Mouse (Mus musculus): Measurements from ENCODE around the gene Hyou1. TPM values are rescaled to one million over a fixed set of nuclear protein-coding genes. Genes with fewer than 3 reads are reported as not detected.

Gene Hyou1
- total and polyA plus RNA-seq, 2 experiments from 2014 or later: 17.4 to 95.7 TPM

GRCm38 (mm10) chr9:44342605-44343004, 36.7 kb upstream of the Hyou1 start:
- no peak for TF ChIP-seq CTCF (IDR thresholded peaks at IDR 0.05; ENCODE audit: low read depth)
- ATAC-seq (no peak), DNase-seq (ENCODE audit: low spot score) (no peak)
- peak overlapping the region; percentile 71; the same call in 1 of the 2 replicates for H3K4me2 ChIP-seq (ENCODE audit: low read depth, low read length)
- peaks cover 13% of the 10 kb centered on the region; the same call in 1 of the 2 replicates for H3K36me3 ChIP-seq (ENCODE audit: insufficient read depth, low read length)
- H3K27me3 ChIP-seq (ENCODE audit: insufficient read depth, low read length): no peaks in the 10 kb centered on the region
- no peak overlapping the region for H3K9ac ChIP-seq (replicated peaks; ENCODE audit: low read length)
- no peak overlapping the region for H3K4me3 ChIP-seq (ENCODE audit: low read length)
- H3K9me3 ChIP-seq (ENCODE audit: low read length): no peaks in the 10 kb centered on the region
- peaks cover 9% of the 10 kb centered on the region for H3K4me1 ChIP-seq (ENCODE audit: insufficient read depth, low read length)
- 89% methylated on average over 1 of the region's 1 CpGs for WGBS
- H3K27ac ChIP-seq: no peak overlapping the region

- H3K27ac ChIP-seq: peak overlapping the region; percentile 97
- peaks cover 19% of the 10 kb centered on the region; the same call in 1 of the 2 replicates for H3K36me3 ChIP-seq (ENCODE audit: insufficient read depth, low read length)
- ATAC-seq (no peak), DNase-seq (ENCODE audit: low spot score) (no peak)
- peaks cover 9% of the 10 kb centered on the region for H3K4me1 ChIP-seq (ENCODE audit: insufficient read depth, low read length)
- H3K4me2 ChIP-seq (ENCODE audit: low read depth, low read length): peak overlapping the region; percentile 71
- WGBS: 15% methylated on average over 6 of the region's 6 CpGs
- TF ChIP-seq CTCF (IDR thresholded peaks at IDR 0.05; ENCODE audit: low read depth): no peak
- peak overlapping the region; percentile 76 for H3K9ac ChIP-seq (replicated peaks; ENCODE audit: low read length)
- no peaks in the 10 kb centered on the region for H3K27me3 ChIP-seq (ENCODE audit: insufficient read depth, low read length)
- H3K4me3 ChIP-seq (ENCODE audit: low read length): peak overlapping the region; percentile 81
- H3K9me3 ChIP-seq (ENCODE audit: low read length): no peaks in the 10 kb centered on the region
These were observed 36.0 kb upstream of the Hyou1 start for GRCm38 (mm10) chr9:44343290-44343689.

GRCm38 (mm10) chr9:44343781-44344421, 35.4 kb upstream of the Hyou1 start, which contains the start of gene Hmbs:
Gene Hmbs (minus strand): TSS chr9:44344228.
- peak within 1 kb of the TSS; percentile 81 for H3K4me3 ChIP-seq (ENCODE audit: low read length)
- DNase-seq (ENCODE audit: low spot score): peak; percentile 94
- peak; percentile 97 for ATAC-seq
- peak within 1 kb of the TSS; percentile 71 for H3K4me2 ChIP-seq (ENCODE audit: low read depth, low read length)
- peaks cover 9% of the 10 kb centered on the region for H3K4me1 ChIP-seq (ENCODE audit: insufficient read depth, low read length)
- H3K36me3 ChIP-seq (ENCODE audit: insufficient read depth, low read length): peaks cover 24% of the 10 kb centered on the region; the same call in 1 of the 2 replicates
- peak within 1 kb of the TSS; percentile 76 for H3K9ac ChIP-seq (replicated peaks; ENCODE audit: low read length)
- no peaks in the 10 kb centered on the region for H3K27me3 ChIP-seq (ENCODE audit: insufficient read depth, low read length)
- under 1% methylated on average over 39 of the region's 39 CpGs for WGBS
- TF ChIP-seq CTCF (IDR thresholded peaks at IDR 0.05; ENCODE audit: low read depth): no peak
- H3K9me3 ChIP-seq (ENCODE audit: low read length): no peaks in the 10 kb centered on the region
- H3K27ac ChIP-seq: peak within 1 kb of the TSS; percentile 97

- Histone ChIP-seq H3K36me3 (ENCODE audit: insufficient read depth, low read length) (peaks cover 36% of the 10 kb centered on the region), H3K4me2 (ENCODE audit: low read depth, low read length) (no peak overlapping the region), H3K4me1 (ENCODE audit: insufficient read depth, low read length) (peaks cover 9% of the 10 kb centered on the region), H3K27me3 (ENCODE audit: insufficient read depth, low read length) (no peaks in the 10 kb centered on the region), H3K9ac (replicated peaks; ENCODE audit: low read length) (no peak overlapping the region), H3K4me3 (ENCODE audit: low read length) (no peak overlapping the region), H3K9me3 (ENCODE audit: low read length) (no peaks in the 10 kb centered on the region), H3K27ac (no peak overlapping the region)
- 92% methylated on average over 6 of the region's 6 CpGs for WGBS
- TF ChIP-seq CTCF (IDR thresholded peaks at IDR 0.05; ENCODE audit: low read depth): no peak
- ATAC-seq (no peak), DNase-seq (ENCODE audit: low spot score) (no peak)
These were observed 33.5 kb upstream of the Hyou1 start for GRCm38 (mm10) chr9:44345570-44346433.

- ATAC-seq: no peak
- no peak for TF ChIP-seq CTCF (IDR thresholded peaks at IDR 0.05; ENCODE audit: low read depth)
These were observed 32.1 kb upstream of the Hyou1 start for GRCm38 (mm10) chr9:44347166-44347565.

GRCm38 (mm10) chr9:44347621-44348020, 31.7 kb upstream of the Hyou1 start:
- no peak for ATAC-seq
- no peak overlapping the region for H3K9ac ChIP-seq (replicated peaks; ENCODE audit: low read length)
- peaks cover 9% of the 10 kb centered on the region for H3K4me1 ChIP-seq (ENCODE audit: insufficient read depth, low read length)
- DNase-seq (ENCODE audit: low spot score): no peak
- H3K9me3 ChIP-seq (ENCODE audit: low read length): no peaks in the 10 kb centered on the region
- H3K4me3 ChIP-seq (ENCODE audit: low read length): no peak overlapping the region
- no peaks in the 10 kb centered on the region for H3K27me3 ChIP-seq (ENCODE audit: insufficient read depth, low read length)
- H3K36me3 ChIP-seq (ENCODE audit: insufficient read depth, low read length): peaks cover 51% of the 10 kb centered on the region
- no peak overlapping the region for H3K4me2 ChIP-seq (ENCODE audit: low read depth, low read length)
- 92% methylated on average over 4 of the region's 4 CpGs for WGBS
- no peak overlapping the region for H3K27ac ChIP-seq
- TF ChIP-seq CTCF (IDR thresholded peaks at IDR 0.05; ENCODE audit: low read depth): no peak

More at GRCm38 (mm10) chr9:44347166-44347565, 32.1 kb upstream of the Hyou1 start:
- H3K4me2 ChIP-seq (ENCODE audit: low read depth, low read length): no peak overlapping the region
- peaks cover 47% of the 10 kb centered on the region for H3K36me3 ChIP-seq (ENCODE audit: insufficient read depth, low read length)
- no peak overlapping the region for H3K27ac ChIP-seq
- H3K27me3 ChIP-seq (ENCODE audit: insufficient read depth, low read length): no peaks in the 10 kb centered on the region
- H3K9me3 ChIP-seq (ENCODE audit: low read length): no peaks in the 10 kb centered on the region
- no peak overlapping the region for H3K4me3 ChIP-seq (ENCODE audit: low read length)
- DNase-seq (ENCODE audit: low spot score): no peak
- WGBS: 97% methylated on average over 9 of the region's 9 CpGs
- H3K9ac ChIP-seq (replicated peaks; ENCODE audit: low read length): no peak overlapping the region
- peaks cover 9% of the 10 kb centered on the region for H3K4me1 ChIP-seq (ENCODE audit: insufficient read depth, low read length)
